Mouse (Mus musculus) intestine, embryonic 14.5 days (tissue): ENCODE data around the gene Gramd2. TPM values are rescaled to one million over a fixed set of nuclear protein-coding genes. Genes with fewer than 3 reads are reported as not detected.

Experiments
- ATAC-seq: fragments of 200-750 bp; cut with Nextera tagmentation; replicated peaks from 2 replicates; pipeline ENCODE4 v1.8.0; 2017; ENCODE audit warnings: low read depth, moderate number of reproducible peaks, moderate TSS enrichment, moderate library complexity; ENCODE audit not compliant: low FRiP score, low TSS enrichment
- DNase-seq: peaks from one replicate; pipeline ENCODE4 v3.0.0-alpha.2; 2018; ENCODE audit warnings: low spot score
- H3K27ac ChIP-seq: fragments of 300-500 bp; sonication (generic); 2 replicates; pipeline ENCODE4 v1.5.1; 2014; ENCODE audit warnings: low read depth, mild to moderate bottlenecking, control low read depth
- H3K27me3 ChIP-seq: fragments of 300-500 bp; sonication (generic); replicated peaks from 2 replicates; pipeline ENCODE4 v1.6.1; 2014; ENCODE audit warnings: low read length, control low read depth; ENCODE audit not compliant: control insufficient read depth, insufficient read depth
- H3K36me3 ChIP-seq: fragments of 300-500 bp; sonication (generic); 2 replicates; pipeline ENCODE4 v1.6.1; 2014; ENCODE audit warnings: low read length, control low read depth; ENCODE audit not compliant: control insufficient read depth, insufficient read depth
- H3K4me1 ChIP-seq: fragments of 300-500 bp; sonication (generic); replicated peaks from 2 replicates; pipeline ENCODE4 v1.6.1; 2014; ENCODE audit warnings: low read length, control low read depth, mixed read lengths; ENCODE audit not compliant: control insufficient read depth, insufficient read depth
- H3K4me2 ChIP-seq: fragments of 300-500 bp; sonication (generic); 2 replicates; pipeline ENCODE4 v1.6.1; 2014; ENCODE audit warnings: low read length
- H3K4me3 ChIP-seq: fragments of 300-500 bp; sonication (generic); 2 replicates; pipeline ENCODE4 v1.5.1; 2014; ENCODE audit warnings: low read depth, low read length, control low read depth, mixed read lengths
- H3K9ac ChIP-seq: fragments of 300-500 bp; sonication (generic); 2 replicates; pipeline ENCODE4 v1.6.1; 2014; ENCODE audit warnings: mild to moderate bottlenecking, low read length
- H3K9me3 ChIP-seq: fragments of 300-500 bp; sonication (generic); 2 replicates; pipeline ENCODE4 v1.6.1; 2016; ENCODE audit warnings: low read length, control low read depth; ENCODE audit not compliant: control insufficient read depth
- WGBS: fragments of 180-500 bp; shearing (Covaris S2); extraction: QIAGEN DNeasy Blood & Tissue Kit; methylation state at CpG from one replicate; pipeline ENCODE4 v1.1.7; 2014; 5-methylcytosine and 5-hydroxymethylcytosine counted together
- polyA plus RNA-seq: library from polyadenylated mRNA; unstranded; fragments of >200 nt; fragmentation: Nextera tagmentation; extraction: Ambion mirVana; gene quantifications from 2 replicates; pipeline ENCODE4 v1.2.1, GENCODE M21; 2014

Gene Gramd2
- polyA plus RNA-seq, 1 experiment from 2014 or later = 1.3 TPM

GRCm38 (mm10) chr9:59656635-59657617, 23.0 kb upstream of the Gramd2 start:
- Histone ChIP-seq H3K27ac (peak overlapping the region; percentile 97), H3K4me3 (peak overlapping the region; percentile 95), H3K9me3 (no peaks in the 10 kb centered on the region), H3K4me2 (peak overlapping the region; percentile 91), H3K27me3 (no peaks in the 10 kb centered on the region), H3K4me1 (peaks cover 30% of the 10 kb centered on the region), H3K36me3 (peaks cover 21% of the 10 kb centered on the region), H3K9ac (peak overlapping the region; percentile 94)
- WGBS = under 1% methylated on average over 65 of the region's 65 CpGs
- DNase-seq (peak; percentile 93), ATAC-seq (peak; percentile 54)

- WGBS = 6% methylated on average over 4 of the region's 4 CpGs
- ATAC-seq = no peak
- no peak for DNase-seq
- no peaks in the 10 kb centered on the region for H3K27me3 ChIP-seq
- H3K9me3 ChIP-seq = no peaks in the 10 kb centered on the region
- H3K36me3 ChIP-seq = peaks cover 33% of the 10 kb centered on the region
- H3K9ac ChIP-seq = peak overlapping the region; percentile 94
- H3K27ac ChIP-seq = peak overlapping the region; percentile 97
- peak overlapping the region; percentile 91 for H3K4me2 ChIP-seq
- H3K4me1 ChIP-seq = peaks cover 30% of the 10 kb centered on the region
- peak overlapping the region; percentile 95 for H3K4me3 ChIP-seq
Observed at GRCm38 (mm10) chr9:59658146-59658545, 21.8 kb upstream of the Gramd2 start.

- Histone ChIP-seq H3K4me3 (peak overlapping the region; percentile 95), H3K9me3 (no peaks in the 10 kb centered on the region), H3K9ac (no peak overlapping the region), H3K27me3 (no peaks in the 10 kb centered on the region), H3K4me2 (peak overlapping the region; percentile 91), H3K4me1 (peaks cover 30% of the 10 kb centered on the region), H3K27ac (peak overlapping the region; percentile 3; the same call in 1 of the 2 replicates), H3K36me3 (peaks cover 45% of the 10 kb centered on the region)
- ATAC-seq = peak; percentile 16
- peak; percentile 93 for DNase-seq
- WGBS = 26% methylated on average over 14 of the region's 14 CpGs
Observed at GRCm38 (mm10) chr9:59659036-59660026, 20.6 kb upstream of the Gramd2 start.

GRCm38 (mm10) chr9:59660421-59660820, 19.5 kb upstream of the Gramd2 start:
- peaks cover 55% of the 10 kb centered on the region for H3K36me3 ChIP-seq
- H3K9ac ChIP-seq = no peak overlapping the region
- no peaks in the 10 kb centered on the region for H3K27me3 ChIP-seq
- DNase-seq (no peak), ATAC-seq (no peak)
- H3K4me3 ChIP-seq = peak overlapping the region; percentile 95; the same call in 1 of the 2 replicates
- no peaks in the 10 kb centered on the region for H3K9me3 ChIP-seq
- H3K4me1 ChIP-seq = peaks cover 30% of the 10 kb centered on the region
- peak overlapping the region; percentile 91 for H3K4me2 ChIP-seq
- 68% methylated on average over 10 of the region's 10 CpGs for WGBS
- H3K27ac ChIP-seq = no peak overlapping the region

GRCm38 (mm10) chr9:59661298-59661975, 18.5 kb upstream of the Gramd2 start:
- H3K9ac ChIP-seq = no peak overlapping the region
- WGBS = 59% methylated on average over 6 of the region's 6 CpGs
- H3K36me3 ChIP-seq = peaks cover 65% of the 10 kb centered on the region
- H3K27ac ChIP-seq = no peak overlapping the region
- H3K9me3 ChIP-seq = no peaks in the 10 kb centered on the region
- no peak overlapping the region for H3K4me3 ChIP-seq
- peaks cover 30% of the 10 kb centered on the region for H3K4me1 ChIP-seq
- ATAC-seq = no peak
- H3K27me3 ChIP-seq = no peaks in the 10 kb centered on the region
- H3K4me2 ChIP-seq = 0 out of 2 replicates have a peak overlapping the region, but pooled peaks have one; percentile 91
- DNase-seq = no peak

GRCm38 (mm10) chr9:59663226-59663625, 16.7 kb upstream of the Gramd2 start:
- Histone ChIP-seq H3K4me3 (no peak overlapping the region), H3K27ac (no peak overlapping the region), H3K9me3 (no peaks in the 10 kb centered on the region), H3K4me1 (peaks cover 23% of the 10 kb centered on the region), H3K27me3 (no peaks in the 10 kb centered on the region), H3K9ac (no peak overlapping the region), H3K4me2 (no peak overlapping the region), H3K36me3 (peaks cover 83% of the 10 kb centered on the region)
- DNase-seq (no peak), ATAC-seq (no peak)
- 82% methylated on average over 7 of the region's 7 CpGs for WGBS

- WGBS = 63% methylated on average over 3 of the region's 3 CpGs
- H3K36me3 ChIP-seq = peaks cover 90% of the 10 kb centered on the region
- H3K9me3 ChIP-seq = no peaks in the 10 kb centered on the region
- H3K4me3 ChIP-seq = no peak overlapping the region
- no peaks in the 10 kb centered on the region for H3K27me3 ChIP-seq
- H3K9ac ChIP-seq = no peak overlapping the region
- H3K4me1 ChIP-seq = peaks cover 16% of the 10 kb centered on the region
- DNase-seq (no peak), ATAC-seq (no peak)
- no peak overlapping the region for H3K4me2 ChIP-seq
- H3K27ac ChIP-seq = no peak overlapping the region
Observed at GRCm38 (mm10) chr9:59663957-59664356, 16.0 kb upstream of the Gramd2 start.
